Comparison of ENCODE assay signal across 12 mouse cellular contexts in the genomic region with DNA sequence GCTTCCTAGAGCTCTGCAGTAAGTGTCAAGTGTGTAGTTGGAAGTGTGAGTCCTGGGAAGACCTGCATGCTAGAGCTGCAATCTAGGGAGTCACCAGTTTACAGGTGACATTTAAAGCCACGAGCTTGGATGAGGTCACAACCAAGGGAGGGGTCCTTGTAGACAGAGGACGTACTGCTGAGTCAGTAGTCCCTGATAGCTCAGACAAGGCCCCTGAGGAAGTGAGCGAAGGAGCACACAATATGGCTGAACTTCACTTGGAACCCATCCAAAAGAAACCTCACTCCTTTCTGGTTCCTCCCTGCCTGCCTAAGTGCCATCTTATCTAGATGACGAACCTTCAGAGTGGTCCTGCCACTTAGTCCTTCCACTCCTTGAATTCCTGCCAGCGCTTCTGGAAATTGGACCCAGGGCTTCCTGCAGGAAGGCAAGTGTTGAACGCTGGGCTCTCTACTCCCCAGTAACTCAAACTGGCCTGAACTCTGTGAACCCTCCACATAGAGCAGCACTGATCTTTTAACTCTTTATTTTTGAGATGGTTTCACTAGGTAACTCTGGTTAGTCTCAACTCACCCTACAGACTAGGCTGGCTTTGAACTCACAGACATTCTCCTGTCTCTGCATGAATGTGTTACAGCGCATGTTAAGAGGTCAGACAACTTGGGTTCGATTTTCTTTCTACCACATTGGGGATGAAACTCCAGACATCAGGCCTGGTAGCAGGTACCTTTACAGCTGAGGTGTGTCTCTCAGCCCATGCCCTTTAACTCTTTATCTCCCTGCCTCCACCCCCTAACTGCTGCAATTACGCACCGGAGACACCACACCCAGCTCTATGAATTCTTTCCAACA. TPM values are rescaled to one million over a fixed set of nuclear protein-coding genes. Genes with fewer than 3 reads are reported as not detected.
DNase-seq lines count a peak whose midpoint lies in the region; ATAC-seq and TF ChIP-seq lines count a peak whose summit lies in the region.
"Had no signal": no experiment of that assay in that cellular context is flagged by ENCODE, and none has a peak within 500 bp of the region (broad histone marks: within the 10 kb centered on the region; RNA-seq: fewer than 3 reads in every experiment).

No protein-coding gene starts in this region.

- ATAC-seq in heart, postnatal 0 days (ENCODE audit: insufficient read depth, low read depth) = peak; percentile 54
- ATAC-seq in hematopoietic stem cell, adult 5-6 weeks (replicated peaks in 1 of 2; ENCODE audit: insufficient read depth in 1 of 2, low FRiP score in 2 of 2, low TSS enrichment in 1 of 2, low read depth in 1 of 2, poor library complexity in 2 of 2, severe bottlenecking in 2 of 2) = peak; percentile 51 to 56; a peak in 3 of 4 replicates
- ATAC-seq in megakaryocyte progenitor cell, adult 5-6 weeks (replicated peaks; ENCODE audit: poor library complexity) = peak; percentile 90

- DNase-seq in heart, postnatal 0 days (ENCODE audit: low spot score) = no peak
- DNase-seq in heart, postnatal 14 days = no peak
- peak; percentile 98 for DNase-seq in MEL-GATA-1-ER (ENCODE audit: extremely low read depth, low read depth)
- no peak for DNase-seq in thymus, postnatal 10 days (ENCODE audit: low spot score in 2 of 2)
- no peak for DNase-seq in urinary bladder, postnatal 14 days (ENCODE audit: low spot score)
- DNase-seq in left cerebral cortex, adult 9 months (ENCODE audit: low spot score in 2 of 2) = no peak
- DNase-seq: adrenal gland, adult 8-10 months; cerebellum, adult 2 months; thymus, adult 2 months had no signal

- WGBS in heart, postnatal 0 days = 52% methylated on average over 10 of the region's 10 CpGs

- H3K36me3 ChIP-seq in heart, postnatal 0 days (replicated peaks; ENCODE audit: control insufficient read depth, insufficient read depth, low read length) = no peaks in the 10 kb centered on the region

- no peaks in the 10 kb centered on the region for H3K9me3 ChIP-seq in heart, postnatal 0 days (replicated peaks; ENCODE audit: control insufficient read depth, low read length)

- no peaks in the 10 kb centered on the region for H3K27me3 ChIP-seq in heart, postnatal 0 days (ENCODE audit: control insufficient read depth, insufficient read depth, low read length)

- H3K4me3 ChIP-seq in heart, postnatal 0 days (ENCODE audit: low read depth, low read length) = no peak overlapping the region

- no peak overlapping the region for H3K9ac ChIP-seq in heart, postnatal 0 days (replicated peaks; ENCODE audit: low read depth, low read length)

- H3K4me1 ChIP-seq in heart, postnatal 0 days (ENCODE audit: control insufficient read depth, insufficient read depth) = peaks cover 6% of the 10 kb centered on the region

- H3K27ac ChIP-seq in heart, postnatal 0 days (ENCODE audit: low read depth) = no peak overlapping the region
- H3K27ac ChIP-seq: kidney, postnatal 0 days had no signal

- intact Hi-C loops in heart, postnatal 14 days (cut with DNase I) = no loop called here

- no peak for TF ChIP-seq EP300 in heart, postnatal 0 days (IDR thresholded peaks at IDR 0.05; ENCODE audit: low read depth)

- TF ChIP-seq CTCF in heart, postnatal 0 days (IDR thresholded peaks at IDR 0.05; ENCODE audit: low read depth) = no peak

- H3K4me2 ChIP-seq in heart, postnatal 0 days (ENCODE audit: low read depth, low read length) = no peak overlapping the region

RNA-seq across cellular contexts. Expression of gene Dynll1, which starts 12.2 kb away (rescaled TPM):
- total RNA-seq in heart, postnatal 0 days (2014; rRNA removed; ENCODE audit: low replicate concordance) = 164 and 224 TPM in 2 replicates
- 615 and 804 TPM in 2 replicates for polyA plus RNA-seq in heart, postnatal 0 days (2015; fragmentation: Nextera tagmentation; extraction: Ambion mirVana)
- 100 to 1,000 TPM; 135 to 185 TPM for total RNA-seq in heart, postnatal 14 days (2021)
- total RNA-seq in hematopoietic stem cell, adult 5-6 weeks (2017) = 198 and 266 TPM in 2 replicates
- total RNA-seq in megakaryocyte progenitor cell, adult 5-6 weeks (2015) = 690 and 788 TPM in 2 replicates
- 334 and 365 TPM in 2 replicates for total RNA-seq in megakaryocyte progenitor cell, adult 5-6 weeks (2017)

RNA-seq across cellular contexts. Expression of gene Srsf9, which starts 13.9 kb away (rescaled TPM):
- 21.3 and 41.1 TPM in 2 replicates for total RNA-seq in heart, postnatal 0 days (2014; rRNA removed; ENCODE audit: low replicate concordance)
- polyA plus RNA-seq in heart, postnatal 0 days (2015; fragmentation: Nextera tagmentation; extraction: Ambion mirVana) = 62.9 and 67.5 TPM in 2 replicates
- total RNA-seq in heart, postnatal 14 days (2021) = 10 to 100 TPM; 26.3 to 26.9 TPM
- total RNA-seq in hematopoietic stem cell, adult 5-6 weeks (2017) = 82.0 and 105 TPM in 2 replicates
- total RNA-seq in megakaryocyte progenitor cell, adult 5-6 weeks (2015) = 76.3 and 79.7 TPM in 2 replicates
- 96.3 and 102 TPM in 2 replicates for total RNA-seq in megakaryocyte progenitor cell, adult 5-6 weeks (2017)

RNA-seq across cellular contexts. Expression of gene Gatc, which starts 27.9 kb away (rescaled TPM):
- total RNA-seq in heart, postnatal 0 days (2014; rRNA removed; ENCODE audit: low replicate concordance) = 10.4 and 19.4 TPM in 2 replicates
- 14.8 and 15.1 TPM in 2 replicates for polyA plus RNA-seq in heart, postnatal 0 days (2015; fragmentation: Nextera tagmentation; extraction: Ambion mirVana)
- 10 to 100 TPM; 16.0 to 17.0 TPM for total RNA-seq in heart, postnatal 14 days (2021)
- total RNA-seq in hematopoietic stem cell, adult 5-6 weeks (2017) = 14.1 and 14.3 TPM in 2 replicates
- total RNA-seq in megakaryocyte progenitor cell, adult 5-6 weeks (2015) = 68.9 and 78.9 TPM in 2 replicates
- 10.7 and 11.2 TPM in 2 replicates for total RNA-seq in megakaryocyte progenitor cell, adult 5-6 weeks (2017)

RNA-seq across cellular contexts. Expression of gene Triap1, which starts 28.0 kb away (rescaled TPM):
- 13.0 and 27.2 TPM in 2 replicates for total RNA-seq in heart, postnatal 0 days (2014; rRNA removed; ENCODE audit: low replicate concordance)
- polyA plus RNA-seq in heart, postnatal 0 days (2015; fragmentation: Nextera tagmentation; extraction: Ambion mirVana) = 39.2 and 42.3 TPM in 2 replicates
- 10 to 100 TPM; 21.1 to 23.1 TPM for total RNA-seq in heart, postnatal 14 days (2021)
- total RNA-seq in hematopoietic stem cell, adult 5-6 weeks (2017) = 8.6 and 9.6 TPM in 2 replicates
- 39.1 and 43.1 TPM in 2 replicates for total RNA-seq in megakaryocyte progenitor cell, adult 5-6 weeks (2015)
- 17.7 and 25.3 TPM in 2 replicates for total RNA-seq in megakaryocyte progenitor cell, adult 5-6 weeks (2017)

RNA-seq across cellular contexts. Expression of gene Coq5, which starts 33.6 kb away (rescaled TPM):
- 74.1 and 82.7 TPM in 2 replicates for total RNA-seq in heart, postnatal 0 days (2014; rRNA removed; ENCODE audit: low replicate concordance)
- 111 and 116 TPM in 2 replicates for polyA plus RNA-seq in heart, postnatal 0 days (2015; fragmentation: Nextera tagmentation; extraction: Ambion mirVana)
- total RNA-seq in heart, postnatal 14 days (2021) = 100 to 1,000 TPM; 143 to 157 TPM
- total RNA-seq in hematopoietic stem cell, adult 5-6 weeks (2017) = 39.0 and 55.3 TPM in 2 replicates
- 17.0 and 20.4 TPM in 2 replicates for total RNA-seq in megakaryocyte progenitor cell, adult 5-6 weeks (2015)
- total RNA-seq in megakaryocyte progenitor cell, adult 5-6 weeks (2017) = 39.8 and 46.3 TPM in 2 replicates
